ENCODE assay signal across 37 mouse cellular contexts in genomic region chr9:22399021-22399420, GRCm38 (mm10). TPM values are rescaled to one million over a fixed set of nuclear protein-coding genes. Genes with fewer than 3 reads are reported as not detected.
A peak's percentile ranks its signal among the peaks of the same experiment; 100 is the strongest.
DNase-seq lines count a peak whose midpoint lies in the region; ATAC-seq and TF ChIP-seq lines count a peak whose summit lies in the region.
"Had no signal": no experiment of that assay in that cellular context is flagged by ENCODE, and none has a peak within 500 bp of the region (broad histone marks: within the 10 kb centered on the region; RNA-seq: fewer than 3 reads in every experiment).

No protein-coding gene starts in this region.

- H3K4me3 ChIP-seq in kidney, embryonic 14.5 days (ENCODE audit: low read length) = no peak overlapping the region
- no peak overlapping the region for H3K4me3 ChIP-seq in ES-E14 (ENCODE audit: insufficient read depth in 1 of 2, low read depth in 1 of 2, low read length in 2 of 2, poor library complexity in 1 of 2, severe bottlenecking in 1 of 2)
- H3K4me3 ChIP-seq: embryonic facial prominence, embryonic 13.5 days; erythroblast, embryonic 14.5 days; forebrain, embryonic 12.5 days; hindbrain, embryonic 10.5 days; hindbrain, embryonic 15.5 days; layer of hippocampus, adult 2 months; left cerebral cortex, adult 2 months; limb, embryonic 12.5 days; liver, embryonic 15.5 days; neural tube, embryonic 15.5 days had no signal

- in situ Hi-C loops in ES-E14 (cut with MboI; ENCODE audit: low sequenced_read_pairs in 2 of 2, unreplicated experiment in 2 of 2) = no loop called here

- no peaks in the 10 kb centered on the region for H3K36me3 ChIP-seq in kidney, embryonic 14.5 days (ENCODE audit: control insufficient read depth, insufficient read depth, low read length)
- H3K36me3 ChIP-seq in ES-E14 (ENCODE audit: control insufficient read depth, insufficient read depth, low read length, poor library complexity, severe bottlenecking) = peaks cover 2% of the 10 kb centered on the region
- H3K36me3 ChIP-seq: embryonic facial prominence, embryonic 13.5 days; forebrain, embryonic 12.5 days; hindbrain, embryonic 10.5 days; hindbrain, embryonic 15.5 days; limb, embryonic 12.5 days; liver, embryonic 15.5 days; neural tube, embryonic 15.5 days had no signal

- TF ChIP-seq POLR2A in brain, embryonic 14.5 days (IDR thresholded peaks at IDR 0.05; ENCODE audit: borderline replicate concordance, extremely low read depth, insufficient read depth, insufficient read length, poor library complexity, severe bottlenecking) = no peak

- ATAC-seq in kidney, embryonic 14.5 days (ENCODE audit: low FRiP score, low TSS enrichment) = no peak
- ATAC-seq: Patski had no signal

- H3K27me3 ChIP-seq in kidney, embryonic 14.5 days (ENCODE audit: control insufficient read depth, insufficient read depth, low read length) = no peaks in the 10 kb centered on the region
- H3K27me3 ChIP-seq: embryonic facial prominence, embryonic 13.5 days; forebrain, embryonic 12.5 days; hindbrain, embryonic 15.5 days; limb, embryonic 12.5 days; liver, embryonic 15.5 days; neural tube, embryonic 15.5 days; Patski had no signal

- no peaks in the 10 kb centered on the region for H3K4me1 ChIP-seq in kidney, embryonic 14.5 days (ENCODE audit: control insufficient read depth, insufficient read depth, low read length)
- peaks cover 2 to 3% of the 10 kb centered on the region in 2 experiments; a peak in 2 of 4 replicates for H3K4me1 ChIP-seq in ES-E14 (ENCODE audit: control insufficient read depth in 2 of 2, insufficient read depth in 2 of 2, low read length in 2 of 2, poor library complexity in 1 of 2)
- H3K4me1 ChIP-seq: embryonic facial prominence, embryonic 13.5 days; forebrain, embryonic 12.5 days; hindbrain, embryonic 10.5 days; hindbrain, embryonic 15.5 days; limb, embryonic 12.5 days; liver, embryonic 15.5 days; neural tube, embryonic 15.5 days had no signal

- 69% methylated on average over 4 of the region's 4 CpGs for WGBS in kidney, embryonic 14.5 days

- no peaks in the 10 kb centered on the region for H3K9me3 ChIP-seq in kidney, embryonic 14.5 days (ENCODE audit: control insufficient read depth, low read length)
- no peaks in the 10 kb centered on the region for H3K9me3 ChIP-seq in ES-E14 (ENCODE audit: control insufficient read depth, insufficient read depth, low read depth, low read length)
- H3K9me3 ChIP-seq: embryonic facial prominence, embryonic 13.5 days; forebrain, embryonic 12.5 days; hindbrain, embryonic 10.5 days; hindbrain, embryonic 15.5 days; limb, embryonic 12.5 days; liver, embryonic 15.5 days; neural tube, embryonic 15.5 days had no signal

- H3K4me2 ChIP-seq in kidney, embryonic 14.5 days (replicated peaks; ENCODE audit: low read depth, low read length) = no peak overlapping the region
- H3K4me2 ChIP-seq: embryonic facial prominence, embryonic 13.5 days; forebrain, embryonic 12.5 days; hindbrain, embryonic 15.5 days; limb, embryonic 12.5 days; liver, embryonic 15.5 days; neural tube, embryonic 15.5 days had no signal

- no peak for TF ChIP-seq CTCF in brain, embryonic 14.5 days (IDR thresholded peaks at IDR 0.05; ENCODE audit: borderline replicate concordance, extremely low read depth, insufficient read depth, insufficient read length)

- H3K27ac ChIP-seq in kidney, embryonic 14.5 days (ENCODE audit: low read depth, low read length) = no peak overlapping the region
- peak overlapping the region; percentile 18; the same call in 1 of the 2 replicates for H3K27ac ChIP-seq in ES-E14 (ENCODE audit: insufficient read depth, low read depth, low read length, poor library complexity, severe bottlenecking)
- H3K27ac ChIP-seq: embryonic facial prominence, embryonic 13.5 days; forebrain, embryonic 12.5 days; hindbrain, embryonic 10.5 days; hindbrain, embryonic 15.5 days; layer of hippocampus, adult 2 months; left cerebral cortex, adult 2 months; limb, embryonic 12.5 days; liver, embryonic 15.5 days; macrophage; neural tube, embryonic 15.5 days; stomach, postnatal 0 days had no signal

- no peak overlapping the region for H3K9ac ChIP-seq in kidney, embryonic 14.5 days (ENCODE audit: low read depth, low read length)
- no peak overlapping the region for H3K9ac ChIP-seq in ES-E14 (ENCODE audit: insufficient read depth, low read depth, low read length, poor library complexity, severe bottlenecking)
- H3K9ac ChIP-seq: embryonic facial prominence, embryonic 13.5 days; forebrain, embryonic 12.5 days; hindbrain, embryonic 15.5 days; limb, embryonic 12.5 days; liver, embryonic 15.5 days; neural tube, embryonic 15.5 days had no signal

- peak; percentile 16 to 17 for DNase-seq in kidney, postnatal 4 days
- DNase-seq in 3T3-L1 (ENCODE audit: low read depth, low spot score) = peak; percentile 62
- no peak for DNase-seq in ES-E14 (ENCODE audit: low read depth, low spot score)
- peak; percentile 45 for DNase-seq in brain, embryonic 14.5 days (ENCODE audit: low read depth)
- DNase-seq in neural tube, embryonic 10.5 days (ENCODE audit: extremely low spot score, low spot score) = no peak
- DNase-seq in ovary, postnatal 14 days (ENCODE audit: low spot score) = no peak
- DNase-seq: adrenal gland, postnatal 14 days; cerebellum, adult 2 months; embryo, embryonic 11 days; gastrocnemius, postnatal 10 days; heart, postnatal 14 days; midbrain, embryonic 14.5 days; right cerebral cortex, postnatal 25 days; thymus, adult 18-20 months; thymus, postnatal 25 days had no signal

TF ChIP-seq in ES-E14, 5 proteins besides CTCF, POLR2A, EP300 and RAD21:
- TF ChIP-seq CHD2 (IDR thresholded peaks at IDR 0.05; ENCODE audit: low read depth, low read length) (no peak), HCFC1 (IDR thresholded peaks at IDR 0.05; ENCODE audit: borderline replicate concordance, insufficient read depth, low read length) (no peak), MAFK (IDR thresholded peaks at IDR 0.05; ENCODE audit: insufficient read depth, low read depth, low read length) (no peak), ZNF384 (IDR thresholded peaks at IDR 0.05; ENCODE audit: low read depth, low read length) (no peak), ZC3H11A (IDR thresholded peaks at IDR 0.05; ENCODE audit: borderline replicate concordance, low read depth, low read length) (no peak)

RNA-seq across cellular contexts. Expression of gene Anln, which starts 10.0 kb away (rescaled TPM):
- 34.6 and 54.3 TPM in 2 replicates for polyA plus RNA-seq in kidney, embryonic 14.5 days (2014; fragmentation: Nextera tagmentation; extraction: Ambion mirVana)
- total RNA-seq in ES-E14 (2012; rRNA removed) = 155 and 168 TPM in 2 replicates
- polyA plus RNA-seq in brain, embryonic 14.5 days (2012; rRNA removed) = 8.0 and 9.1 TPM in 2 replicates

RNA-seq across cellular contexts. Expression of gene 9530077C05Rik, which starts 12.3 kb away (rescaled TPM):
- 3.9 and 5.8 TPM in 2 replicates for polyA plus RNA-seq in kidney, embryonic 14.5 days (2014; fragmentation: Nextera tagmentation; extraction: Ambion mirVana)
- 2.2 and 2.5 TPM in 2 replicates for total RNA-seq in ES-E14 (2012; rRNA removed)
- 6.1 and 7.2 TPM in 2 replicates for polyA plus RNA-seq in brain, embryonic 14.5 days (2012; rRNA removed)
- total RNA-seq: monocyte, adult 5-6 weeks had no signal

RNA-seq across cellular contexts. Expression of gene Gm17545, which starts 55.1 kb away (rescaled TPM):
- not detected in 2 replicates for polyA plus RNA-seq in kidney, embryonic 14.5 days (2014; fragmentation: Nextera tagmentation; extraction: Ambion mirVana)
- total RNA-seq in ES-E14 (2012; rRNA removed) = not detected in 2 replicates
- not detected in 2 replicates for polyA plus RNA-seq in brain, embryonic 14.5 days (2012; rRNA removed)
- total RNA-seq: adrenal gland, postnatal 14 days; gastrocnemius, postnatal 10 days; granulocyte monocyte progenitor cell, adult 5-6 weeks; heart, postnatal 14 days; layer of hippocampus, adult 2 months; layer of hippocampus, postnatal 14 days; left cerebral cortex, adult 2 months; left cerebral cortex, postnatal 25 days; liver, adult 2 months; monocyte, adult 5-6 weeks had no signal
- polyA plus RNA-seq: cerebellum, adult 2 months; embryonic facial prominence, embryonic 13.5 days; erythroblast, embryonic 14.5 days; forebrain, embryonic 12.5 days; heart, embryonic 14.5 days; hindbrain, embryonic 10.5 days; hindbrain, embryonic 15.5 days; intestine, embryonic 14.5 days; limb, embryonic 12.5 days; liver, adult 2 months; liver, embryonic 15.5 days; lung, embryonic 16.5 days; macrophage; midbrain, embryonic 14.5 days; neural tube, embryonic 15.5 days; Patski; stomach, postnatal 0 days had no signal

Comparison
In these comparisons a context has a peak if more than half of its experiments do, and no peak if none do; other contexts are left out.
1. DNase-seq: peak in kidney, postnatal 4 days (2 of 2), 3T3-L1 (single experiment) and brain, embryonic 14.5 days (single experiment); none in ES-E14 (single experiment), neural tube, embryonic 10.5 days (single experiment) and ovary, postnatal 14 days (single experiment).